Mouse (Mus musculus): ENCODE measurements around the gene Hist1h1c. TPM values are rescaled to one million over a fixed set of nuclear protein-coding genes. Genes with fewer than 3 reads are reported as not detected.

The Hist1h1c gene
- polyA plus RNA-seq, 1 experiment from 2014 or later, result 32.3 TPM

DNA sequence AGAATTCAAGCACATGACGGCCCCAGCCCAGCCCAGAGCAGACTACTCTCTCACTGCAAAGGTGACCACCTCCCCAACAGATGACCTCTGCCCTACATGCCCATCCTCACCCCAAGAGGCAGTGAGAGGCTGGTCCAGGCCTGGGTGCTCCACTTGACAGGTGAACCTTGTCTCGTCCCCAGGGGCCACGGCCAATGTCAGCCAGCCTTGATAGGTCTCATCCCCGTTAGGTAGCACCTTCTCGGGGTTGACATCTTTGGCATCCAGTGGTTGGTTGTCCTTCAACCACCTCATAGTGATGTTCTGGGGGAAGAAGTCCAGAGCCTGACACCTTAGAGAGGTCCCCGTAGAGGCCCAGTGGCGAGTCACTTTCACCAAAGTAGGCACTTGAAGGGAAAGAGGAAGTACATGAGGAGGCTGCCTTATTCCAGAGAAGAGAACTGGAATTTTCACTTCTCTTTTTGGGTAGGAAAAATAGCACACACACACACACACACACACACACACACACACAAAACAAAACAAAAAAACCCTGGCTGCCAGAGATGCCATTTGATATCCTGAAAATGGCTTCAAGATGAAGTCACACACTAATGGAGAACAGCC lies 32.8 kb upstream of the Hist1h1c start:
- no peaks in the 10 kb centered on the region; the same call in 1 of the 2 replicates for H3K4me1 ChIP-seq (ENCODE audit: insufficient read depth)
- no peak overlapping the region for H3K9ac ChIP-seq
- ATAC-seq (ENCODE audit: insufficient read depth) (no peak), DNase-seq (no peak)
- TF ChIP-seq CTCF (IDR thresholded peaks at IDR 0.05; ENCODE audit: low read depth), result no peak
- no peak overlapping the region for H3K4me3 ChIP-seq (ENCODE audit: low read depth, low read length)
- H3K9me3 ChIP-seq (ENCODE audit: low read depth, low read length), result no peaks in the 10 kb centered on the region
- no peaks in the 10 kb centered on the region for H3K36me3 ChIP-seq (ENCODE audit: insufficient read depth)
- H3K4me2 ChIP-seq, result no peak overlapping the region
- no peaks in the 10 kb centered on the region for H3K27me3 ChIP-seq (ENCODE audit: insufficient read depth, low read length)
- WGBS, result 89% methylated on average over 7 of the region's 7 CpGs
- no peak overlapping the region for H3K27ac ChIP-seq (ENCODE audit: low read depth)

DNA sequence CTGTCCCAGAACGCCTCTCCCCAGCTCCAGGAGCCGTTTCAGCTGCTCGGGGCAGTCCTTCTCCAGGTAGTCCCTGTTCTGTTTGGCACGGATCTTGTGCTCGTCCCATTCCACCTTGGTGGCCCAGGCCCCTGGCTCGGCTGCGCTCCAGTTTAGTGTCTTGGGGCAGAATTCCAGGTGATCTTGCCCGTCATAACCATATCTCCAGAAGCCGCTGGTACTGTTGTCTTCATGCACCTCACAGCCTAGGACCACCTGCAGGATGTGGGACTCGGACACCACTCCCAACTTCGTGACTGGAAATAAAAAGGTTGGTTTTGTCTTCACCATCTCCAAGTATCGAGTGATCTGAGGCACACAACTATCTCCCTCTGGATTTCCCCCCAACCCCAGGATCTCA lies 31.8 kb upstream of the Hist1h1c start:
- Histone ChIP-seq H3K4me3 (ENCODE audit: low read depth, low read length) (no peak overlapping the region), H3K9ac (no peak overlapping the region), H3K27ac (ENCODE audit: low read depth) (no peak overlapping the region), H3K36me3 (ENCODE audit: insufficient read depth) (no peaks in the 10 kb centered on the region), H3K4me2 (no peak overlapping the region), H3K4me1 (ENCODE audit: insufficient read depth) (no peaks in the 10 kb centered on the region; the same call in 1 of the 2 replicates), H3K27me3 (ENCODE audit: insufficient read depth, low read length) (no peaks in the 10 kb centered on the region), H3K9me3 (ENCODE audit: low read depth, low read length) (no peaks in the 10 kb centered on the region)
- DNase-seq, result no peak
- no peak for ATAC-seq (ENCODE audit: insufficient read depth)
- WGBS, result 94% methylated on average over 12 of the region's 12 CpGs
- TF ChIP-seq CTCF (IDR thresholded peaks at IDR 0.05; ENCODE audit: low read depth), result no peak

DNA sequence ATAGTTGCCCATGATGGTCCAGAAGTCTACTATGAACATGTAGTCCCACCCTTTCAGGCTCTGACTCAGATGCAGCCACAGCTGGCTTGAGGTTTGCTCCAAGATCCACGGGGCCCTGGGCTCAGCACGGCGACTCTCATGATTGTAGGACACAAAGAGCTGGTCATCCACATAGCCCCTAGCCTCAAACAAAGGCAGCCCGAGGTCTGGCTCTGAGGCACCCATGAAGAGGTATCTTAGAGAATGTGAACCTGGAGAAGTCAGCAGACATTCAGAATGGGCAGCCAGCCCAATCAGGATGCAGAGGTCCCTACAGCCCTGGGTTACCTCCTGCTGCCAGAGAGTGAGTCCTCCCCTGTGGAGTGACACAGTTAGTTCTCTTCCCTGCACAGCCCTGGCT lies 30.6 kb upstream of the Hist1h1c start:
- Histone ChIP-seq H3K4me1 (ENCODE audit: insufficient read depth) (no peaks in the 10 kb centered on the region; the same call in 1 of the 2 replicates), H3K4me2 (no peak overlapping the region), H3K27ac (ENCODE audit: low read depth) (no peak overlapping the region), H3K9ac (no peak overlapping the region), H3K9me3 (ENCODE audit: low read depth, low read length) (no peaks in the 10 kb centered on the region), H3K36me3 (ENCODE audit: insufficient read depth) (no peaks in the 10 kb centered on the region), H3K4me3 (ENCODE audit: low read depth, low read length) (no peak overlapping the region), H3K27me3 (ENCODE audit: insufficient read depth, low read length) (no peaks in the 10 kb centered on the region)
- no peak for TF ChIP-seq CTCF (IDR thresholded peaks at IDR 0.05; ENCODE audit: low read depth)
- no peak for ATAC-seq (ENCODE audit: insufficient read depth)
- WGBS, result 87% methylated on average over 4 of the region's 4 CpGs
- no peak for DNase-seq

DNA sequence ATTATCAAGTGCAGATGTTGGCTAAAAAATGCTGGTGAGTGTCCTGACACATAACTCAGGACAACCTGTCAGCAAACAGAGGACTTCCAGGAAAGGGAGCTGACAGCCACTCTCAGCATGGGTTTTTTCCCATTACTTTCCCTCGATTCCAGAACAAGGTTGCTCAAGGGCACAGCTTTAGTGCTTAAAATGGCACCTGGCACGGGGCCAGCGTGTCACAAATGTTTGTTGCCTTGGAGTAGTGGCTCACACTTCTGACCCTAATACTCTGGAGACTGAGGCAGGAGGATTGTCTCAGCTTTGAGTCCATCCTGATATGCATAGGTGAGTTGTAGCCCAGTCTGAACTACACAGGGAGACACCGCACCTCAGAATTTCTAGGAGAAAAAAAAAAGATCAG lies 30.0 kb upstream of the Hist1h1c start:
- no peaks in the 10 kb centered on the region for H3K36me3 ChIP-seq (ENCODE audit: insufficient read depth)
- ATAC-seq (ENCODE audit: insufficient read depth) (no peak), DNase-seq (no peak)
- no peaks in the 10 kb centered on the region for H3K27me3 ChIP-seq (ENCODE audit: insufficient read depth, low read length)
- no peak overlapping the region for H3K4me3 ChIP-seq (ENCODE audit: low read depth, low read length)
- no peaks in the 10 kb centered on the region for H3K9me3 ChIP-seq (ENCODE audit: low read depth, low read length)
- H3K9ac ChIP-seq, result no peak overlapping the region
- H3K4me2 ChIP-seq, result no peak overlapping the region
- H3K4me1 ChIP-seq (ENCODE audit: insufficient read depth), result no peaks in the 10 kb centered on the region; the same call in 1 of the 2 replicates
- 57% methylated on average over 4 of the region's 4 CpGs for WGBS
- TF ChIP-seq CTCF (IDR thresholded peaks at IDR 0.05; ENCODE audit: low read depth), result no peak
- H3K27ac ChIP-seq (ENCODE audit: low read depth), result no peak overlapping the region

DNA sequence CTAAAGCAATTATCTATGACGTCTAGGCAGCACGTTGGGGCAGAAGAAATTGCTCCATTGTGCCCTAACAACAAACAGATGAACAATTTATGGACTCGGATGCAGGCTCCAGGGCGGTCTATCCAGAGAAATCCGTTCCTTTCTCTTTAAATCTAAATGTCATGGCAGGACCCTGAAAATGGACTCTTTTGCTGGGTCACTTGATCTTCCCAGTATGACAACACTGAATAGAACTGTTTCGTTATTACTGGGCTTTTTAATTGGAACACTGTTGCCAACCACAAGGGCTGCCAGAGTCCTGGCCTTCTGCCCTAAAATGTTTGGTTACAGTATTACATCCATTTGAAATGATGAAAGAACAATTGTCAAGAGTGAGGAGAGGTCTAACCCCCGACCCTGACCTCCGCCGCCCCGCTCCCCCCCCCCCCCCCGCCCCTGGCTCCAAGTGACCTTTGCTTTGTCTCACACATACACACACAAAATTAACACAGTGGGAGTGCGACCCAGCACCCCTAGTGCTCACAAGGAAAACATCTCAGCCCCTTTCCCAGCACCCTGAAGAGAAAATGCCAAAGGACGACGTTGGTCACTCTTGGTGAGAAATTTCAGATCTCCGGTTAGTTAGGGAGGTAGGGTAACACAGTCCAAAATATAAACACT lies 28.8 kb upstream of the Hist1h1c start:
- DNase-seq, result no peak
- peak overlapping the region; percentile 18; the same call in 1 of the 2 replicates for H3K27ac ChIP-seq (ENCODE audit: low read depth)

DNA sequence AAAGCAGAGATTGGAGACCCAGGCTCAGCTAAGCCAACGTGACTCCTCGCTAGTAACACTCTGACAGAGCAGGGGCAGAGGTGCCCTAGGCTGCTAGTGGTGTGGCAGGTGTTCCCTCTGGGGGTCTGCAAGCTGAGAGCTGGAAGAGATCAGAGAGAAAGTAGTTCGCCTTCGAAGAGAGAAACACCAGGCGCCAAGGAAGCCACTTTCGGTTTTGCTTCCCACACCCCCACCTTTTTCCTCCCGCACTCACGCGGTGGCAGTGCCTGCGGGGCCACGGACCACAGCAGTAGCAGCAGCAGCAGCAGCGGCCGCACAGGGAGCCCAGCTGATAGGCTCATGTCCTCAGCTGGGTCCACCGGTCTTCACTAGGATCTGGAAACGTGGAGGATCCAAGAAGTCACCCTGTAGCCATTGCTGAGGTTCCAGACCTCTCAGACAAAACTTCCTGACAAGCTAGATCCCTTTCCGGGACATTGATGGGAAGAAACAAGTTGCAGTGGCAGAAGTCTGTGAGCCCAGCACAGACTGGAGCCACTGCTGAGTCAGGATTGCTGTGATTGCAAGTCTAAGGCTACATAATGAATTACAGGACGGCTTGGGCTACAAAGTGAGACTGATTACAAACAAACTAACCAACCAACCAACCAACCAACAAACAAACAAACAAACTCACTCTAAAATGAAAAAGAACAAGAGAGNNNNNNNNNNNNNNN lies 28.1 kb upstream of the Hist1h1c start, which contains the start of gene Hfe:
TSS of gene Hfe (minus strand) at position 481 of the 716 bp plus-strand sequence.
- DNase-seq (peak; percentile 68), ATAC-seq (ENCODE audit: insufficient read depth) (peak; percentile 52)
- H3K27me3 ChIP-seq (ENCODE audit: insufficient read depth, low read length), result no peaks in the 10 kb centered on the region
- no peaks in the 10 kb centered on the region; the same call in 1 of the 2 replicates for H3K4me1 ChIP-seq (ENCODE audit: insufficient read depth)
- no peak for TF ChIP-seq CTCF (IDR thresholded peaks at IDR 0.05; ENCODE audit: low read depth)
- no peaks in the 10 kb centered on the region for H3K9me3 ChIP-seq (ENCODE audit: low read depth, low read length)
- H3K4me2 ChIP-seq, result peak within 1 kb of the TSS; percentile 80
- no peaks in the 10 kb centered on the region for H3K36me3 ChIP-seq (ENCODE audit: insufficient read depth)
- WGBS, result 5% methylated on average over 17 of the region's 17 CpGs
- peak within 1 kb of the TSS; percentile 61 for H3K9ac ChIP-seq
- peak within 1 kb of the TSS; percentile 41 for H3K4me3 ChIP-seq (ENCODE audit: low read depth, low read length)
- H3K27ac ChIP-seq (ENCODE audit: low read depth), result peak within 1 kb of the TSS; percentile 18; the same call in 1 of the 2 replicates

More for the DNA sequence above, 28.8 kb upstream of the Hist1h1c start:
- Histone ChIP-seq H3K4me3 (ENCODE audit: low read depth, low read length) (peak overlapping the region; percentile 41), H3K4me2 (peak overlapping the region; percentile 80), H3K27me3 (ENCODE audit: insufficient read depth, low read length) (no peaks in the 10 kb centered on the region), H3K9me3 (ENCODE audit: low read depth, low read length) (no peaks in the 10 kb centered on the region), H3K9ac (peak overlapping the region; percentile 61), H3K36me3 (ENCODE audit: insufficient read depth) (no peaks in the 10 kb centered on the region), H3K4me1 (ENCODE audit: insufficient read depth) (no peaks in the 10 kb centered on the region; the same call in 1 of the 2 replicates)
- ATAC-seq (ENCODE audit: insufficient read depth), result peak; percentile 17; the same call in 1 of the 2 replicates
- TF ChIP-seq CTCF (IDR thresholded peaks at IDR 0.05; ENCODE audit: low read depth), result no peak
- 34% methylated on average over 12 of the region's 15 CpGs for WGBS
